Mouse (Mus musculus) olfactory bulb, adult 2 months (tissue): ENCODE measurements around the gene Amz1. TPM values are rescaled to one million over a fixed set of nuclear protein-coding genes. Genes with fewer than 3 reads are reported as not detected.
A peak's percentile ranks its signal among the peaks of the same experiment; 100 is the strongest.

ENCODE experiments used
- H3K27ac ChIP-seq: fragments of 200-500 bp; 2 replicates; pipeline ENCODE4 v1.5.1; 2012; ENCODE audit warnings: low read depth, low read length; ENCODE audit not compliant: insufficient read depth
- H3K4me1 ChIP-seq: fragments of 200-500 bp; 2 replicates; pipeline ENCODE4 v1.6.1; 2012; ENCODE audit warnings: low read length; ENCODE audit not compliant: control insufficient read depth, insufficient read depth
- H3K4me3 ChIP-seq: fragments of 200-500 bp; 2 replicates; pipeline ENCODE4 v1.5.1; 2012; ENCODE audit warnings: mild to moderate bottlenecking, low read depth, low read length, moderate library complexity; ENCODE audit not compliant: insufficient read depth
- CTCF ChIP-seq: fragments of 200-500 bp; IDR thresholded peaks from 2 replicates; pipeline ENCODE4 v1.5.1; 2012; ENCODE audit warnings: low read depth, mild to moderate bottlenecking, low read length, moderate library complexity; ENCODE audit not compliant: insufficient read depth
- POLR2A ChIP-seq: fragments of 200-500 bp; IDR thresholded peaks from 2 replicates; pipeline ENCODE4 v1.6.1; 2012; ENCODE audit warnings: mild to moderate bottlenecking, low read depth, low read length, moderate library complexity; ENCODE audit not compliant: insufficient read depth
- WGBS: fragments of 180-500 bp; shearing (Covaris S2); methylation state at CpG from one replicate; pipeline ENCODE4 v1.1.7; 2018; 5-methylcytosine and 5-hydroxymethylcytosine counted together
- polyA plus RNA-seq: library from polyadenylated mRNA; stranded (reverse); fragments of >200 nt; gene quantifications from 2 replicates; pipeline ENCODE4 v1.2.4, GENCODE M21; 2012; ENCODE audit warnings: low replicate concordance; ENCODE audit not compliant: missing spikeins, insufficient read depth, insufficient read length

Amz1 gene
- not detected in 2 replicates for polyA plus RNA-seq

GRCm38 (mm10) chr5:140723822-140724221, at the start of gene Amz1:
Gene Amz1, plus strand, starts transcription at chr5:140724127.
- TF ChIP-seq CTCF (no peak), POLR2A (no peak)
- WGBS = 17% methylated on average over 13 of the region's 13 CpGs
- peaks cover 20% of the 10 kb centered on the region for H3K4me1 ChIP-seq
- H3K27ac ChIP-seq = no peak within 1 kb of the TSS
- peak within 1 kb of the TSS; percentile 3; the same call in 1 of the 2 replicates for H3K4me3 ChIP-seq

DNA sequence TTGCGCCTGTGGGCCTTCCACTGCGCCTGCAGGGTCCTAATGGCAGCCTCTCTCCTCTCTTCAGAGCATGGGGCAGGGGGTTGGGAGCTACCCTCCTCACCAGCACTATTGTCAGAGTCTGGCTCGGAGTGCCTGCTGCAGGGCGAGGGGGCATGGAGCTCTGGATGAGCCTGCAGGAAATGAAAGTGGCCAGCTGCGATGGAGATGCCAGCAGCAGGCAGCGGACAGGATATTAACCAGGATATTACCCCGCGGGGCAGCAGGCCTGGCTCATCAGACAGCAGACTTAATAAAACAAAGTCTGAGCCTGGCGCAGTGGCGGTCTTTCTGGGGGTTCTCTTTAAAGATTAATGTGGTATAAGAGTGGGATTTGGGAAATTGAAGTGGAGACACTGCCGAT, 48.8 kb upstream of the Amz1 start:
- Histone ChIP-seq H3K27ac (no peak overlapping the region), H3K4me1 (peaks cover 55% of the 10 kb centered on the region), H3K4me3 (no peak overlapping the region)
- no peak for TF ChIP-seq CTCF
- TF ChIP-seq POLR2A = no peak
- WGBS = 50% methylated on average over 11 of the region's 11 CpGs

GRCm38 (mm10) chr5:140675640-140676039, 48.3 kb upstream of the Amz1 start:
- peaks cover 52% of the 10 kb centered on the region for H3K4me1 ChIP-seq
- TF ChIP-seq POLR2A (no peak), CTCF (no peak)
- 54% methylated on average over 11 of the region's 11 CpGs for WGBS
- no peak overlapping the region for H3K4me3 ChIP-seq
- no peak overlapping the region for H3K27ac ChIP-seq

GRCm38 (mm10) chr5:140677137-140677536, 46.8 kb upstream of the Amz1 start:
- WGBS = 81% methylated on average over 6 of the region's 6 CpGs
- Histone ChIP-seq H3K27ac (no peak overlapping the region), H3K4me3 (no peak overlapping the region), H3K4me1 (peaks cover 45% of the 10 kb centered on the region)
- TF ChIP-seq POLR2A (no peak), CTCF (no peak)

DNA sequence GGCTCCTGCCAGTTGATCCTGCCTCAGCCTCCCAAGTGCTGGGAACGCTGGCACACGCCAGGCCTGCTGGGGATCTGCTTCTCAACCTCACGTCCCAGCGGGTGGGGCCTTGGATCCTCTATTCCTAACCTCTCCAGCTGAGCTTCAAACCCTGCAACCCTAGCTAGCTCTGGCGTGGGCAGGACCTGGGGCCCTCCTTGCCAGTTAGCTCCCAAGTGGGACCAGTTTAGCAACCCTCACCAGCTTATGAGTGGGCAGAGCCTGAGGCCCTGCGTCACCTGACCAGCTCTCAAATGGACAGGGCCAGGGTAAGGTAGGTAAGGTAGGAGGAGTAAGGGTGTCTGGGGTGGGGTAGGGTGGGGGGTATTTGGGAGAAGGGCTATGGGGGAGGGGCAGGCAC, 43.9 kb upstream of the Amz1 start:
- Histone ChIP-seq H3K4me1 (peaks cover 33% of the 10 kb centered on the region), H3K4me3 (no peak overlapping the region), H3K27ac (no peak overlapping the region)
- WGBS = 88% methylated on average over 6 of the region's 6 CpGs
- TF ChIP-seq CTCF (no peak), POLR2A (no peak)

- 96% methylated on average over 1 of the region's 1 CpGs for WGBS
- no peak for TF ChIP-seq CTCF
- no peak for TF ChIP-seq POLR2A
- Histone ChIP-seq H3K27ac (no peak overlapping the region), H3K4me3 (no peak overlapping the region), H3K4me1 (peaks cover 26% of the 10 kb centered on the region)
These were observed 43.0 kb upstream of the Amz1 start for GRCm38 (mm10) chr5:140680950-140681349.

DNA sequence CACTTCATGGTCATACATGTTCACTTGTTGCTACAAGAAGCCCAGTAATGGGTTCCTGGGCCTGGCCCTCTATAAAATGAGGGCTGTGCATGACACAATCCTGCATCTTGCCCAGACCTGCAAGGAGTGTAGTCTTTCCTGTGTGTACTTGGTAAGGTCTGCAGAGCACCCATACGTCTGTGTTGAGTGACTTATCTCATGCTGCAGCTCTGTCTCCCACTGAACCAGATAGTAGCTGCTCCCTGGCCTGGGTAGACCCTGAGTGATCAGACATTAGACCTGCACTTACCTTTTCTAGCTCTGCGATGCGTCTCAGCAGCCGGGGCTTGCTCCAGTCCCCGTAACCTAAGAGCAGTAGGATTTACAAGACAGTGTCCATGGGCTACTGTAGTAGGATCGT, 41.8 kb upstream of the Amz1 start:
- TF ChIP-seq POLR2A = no peak
- no peak for TF ChIP-seq CTCF
- WGBS = 94% methylated on average over 6 of the region's 6 CpGs
- H3K27ac ChIP-seq = no peak overlapping the region
- H3K4me3 ChIP-seq = no peak overlapping the region
- peaks cover 23% of the 10 kb centered on the region for H3K4me1 ChIP-seq

DNA sequence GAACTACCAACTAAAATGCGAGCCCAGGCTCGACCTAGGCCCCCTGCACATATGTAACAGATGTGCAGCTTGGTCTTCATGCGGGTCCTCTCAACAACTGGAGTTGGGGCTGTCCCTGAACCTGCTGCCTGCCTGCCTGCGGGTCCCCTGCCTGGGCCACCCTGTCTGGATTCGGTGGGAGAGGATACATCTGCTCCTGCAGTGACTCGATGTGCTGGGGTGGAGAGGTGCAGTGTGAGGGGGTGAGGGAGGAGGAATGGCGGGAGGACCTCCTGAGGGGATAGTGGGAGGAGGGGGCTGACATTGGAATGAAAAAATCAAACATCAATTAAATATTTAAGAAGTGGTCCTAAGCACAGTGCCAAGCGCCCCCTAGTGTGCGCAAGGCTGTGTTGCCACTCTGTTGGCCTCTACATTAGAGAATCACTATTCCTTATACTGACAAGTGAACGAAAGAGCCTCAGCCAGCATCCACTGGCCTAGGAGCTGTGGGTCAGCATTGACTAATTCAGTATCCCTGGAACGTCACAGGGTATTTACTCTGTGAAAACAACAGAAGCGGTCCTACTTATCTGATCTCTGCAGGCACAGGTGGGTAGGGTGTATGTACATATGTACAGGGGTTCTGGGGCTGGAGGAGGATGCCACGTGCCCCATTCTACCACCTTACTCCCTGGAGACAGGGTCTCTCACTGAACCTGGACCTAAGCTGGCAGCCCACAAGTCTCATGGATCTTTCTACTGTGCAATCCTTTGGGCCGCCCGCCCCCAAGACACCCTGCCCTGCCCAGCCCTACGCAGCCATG, 39.4 kb upstream of the Amz1 start:
- H3K4me1 ChIP-seq = peaks cover 23% of the 10 kb centered on the region
- 57% methylated on average over 16 of the region's 16 CpGs for WGBS
- TF ChIP-seq CTCF (no peak), POLR2A (no peak)
- H3K4me3 ChIP-seq = no peak overlapping the region
- H3K27ac ChIP-seq = no peak overlapping the region

- Histone ChIP-seq H3K27ac (peak overlapping the region; percentile 50; the same call in 1 of the 2 replicates), H3K4me3 (no peak overlapping the region), H3K4me1 (peaks cover 15% of the 10 kb centered on the region; the same call in 1 of the 2 replicates)
- no peak for TF ChIP-seq CTCF
- TF ChIP-seq POLR2A = no peak
- 41% methylated on average over 3 of the region's 3 CpGs for WGBS
These were observed 35.5 kb upstream of the Amz1 start for GRCm38 (mm10) chr5:140688434-140688833.

GRCm38 (mm10) chr5:140695987-140696386, 27.9 kb upstream of the Amz1 start:
- Histone ChIP-seq H3K4me3 (no peak overlapping the region), H3K4me1 (peaks cover 8% of the 10 kb centered on the region), H3K27ac (no peak overlapping the region)
- WGBS = 81% methylated on average over 7 of the region's 7 CpGs
- no peak for TF ChIP-seq POLR2A
- no peak for TF ChIP-seq CTCF
